Mouse (Mus musculus) MEL (cell line): ENCODE data around the gene Pafah1b2.

Experiments used
- EP300 ChIP-seq, 2 experiments: IDR thresholded peaks; 2 replicates each; pipeline ENCODE4 v1.6.1; 2011; ENCODE audit warnings: improper control_type of control experiment in 2 of 2, low read length in 2 of 2, low read depth in 1 of 2, mild to moderate bottlenecking in 1 of 2
- HCFC1 ChIP-seq: IDR thresholded peaks from 2 replicates; pipeline ENCODE4 v1.6.1; 2012; ENCODE audit warnings: low read depth, mild to moderate bottlenecking, inconsistent platforms, low read length, improper control_type of control experiment, moderate library complexity
- MXI1 ChIP-seq: IDR thresholded peaks from 2 replicates; pipeline ENCODE4 v1.6.1; 2011; ENCODE audit warnings: mild to moderate bottlenecking, low read depth, low read length, improper control_type of control experiment
- NRF1 ChIP-seq: IDR thresholded peaks from 2 replicates; pipeline ENCODE4 v1.6.1; 2014; ENCODE audit warnings: low read depth, mild to moderate bottlenecking, inconsistent platforms, low read length, improper control_type of control experiment, moderate library complexity; ENCODE audit not compliant: poor library complexity, insufficient read depth, severe bottlenecking
- POLR2AphosphoS2 ChIP-seq: IDR thresholded peaks from 2 replicates; pipeline ENCODE4 v1.6.1; 2011; ENCODE audit warnings: low read length, improper control_type of control experiment

GRCm38 (mm10) chr9:46011094-46011970, 1.2 kb downstream of the Pafah1b2 start:
- no peak for TF ChIP-seq MXI1
- no peak for TF ChIP-seq POLR2AphosphoS2
- TF ChIP-seq HCFC1: peak; percentile 40; the same call in 1 of the 2 replicates
- no peak for TF ChIP-seq NRF1
- peak; percentile 99 to 100 for TF ChIP-seq EP300 (IDR thresholded peaks at IDR 0.05; ENCODE audit: low read depth in 1 of 2, low read length in 2 of 2)
